Mouse (Mus musculus): Measurements from ENCODE around the gene Rsrc2. TPM values are rescaled to one million over a fixed set of nuclear protein-coding genes. Genes with fewer than 3 reads are reported as not detected.

Gene Rsrc2
- total RNA-seq, 1 experiment from 2014 or later, result 85.8 TPM

DNA sequence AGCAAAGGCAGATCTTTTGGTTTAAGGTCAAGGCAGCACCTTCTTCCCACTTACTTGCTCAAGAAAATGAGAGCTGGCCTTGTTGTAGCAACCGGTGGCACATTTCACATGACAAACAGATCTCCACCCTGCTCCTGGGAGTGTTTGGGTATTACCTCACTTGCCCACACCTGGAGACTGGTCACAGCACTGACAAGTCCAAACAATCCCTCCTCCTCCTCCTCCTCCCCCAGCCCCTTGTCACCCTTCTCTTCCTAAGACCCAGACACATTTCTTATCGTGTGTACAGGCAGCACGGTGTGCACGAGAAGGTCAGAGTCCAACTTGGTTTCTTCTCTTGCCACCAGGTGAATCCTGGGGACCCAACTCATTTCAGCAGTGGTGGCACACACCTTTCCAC is 52.3 kb downstream of the Rsrc2 start:
- DNase-seq, result no peak

DNA sequence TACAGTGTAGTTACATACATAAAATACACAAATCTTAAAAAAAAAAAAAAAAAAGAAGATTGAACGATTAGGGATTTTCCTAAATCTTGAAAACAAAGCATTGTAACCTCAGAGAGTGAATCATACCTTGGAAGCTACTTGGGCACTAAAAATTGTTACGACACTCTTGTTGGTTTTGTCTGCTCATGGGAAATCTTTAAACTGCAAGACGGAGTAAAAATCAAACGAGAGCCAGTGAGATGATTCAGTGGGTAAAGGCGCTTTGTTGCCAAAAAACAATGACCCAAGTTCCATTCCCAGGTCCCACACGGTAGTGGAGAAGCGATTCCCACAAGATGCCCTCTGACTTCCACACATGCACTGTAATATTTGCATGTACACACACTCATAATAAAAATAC is 53.0 kb downstream of the Rsrc2 start:
- peak; percentile 19 for DNase-seq

- DNase-seq, result peak; percentile 73
These were observed 54.7 kb downstream of the Rsrc2 start for GRCm38 (mm10) chr5:123694468-123694867.

- peak; percentile 87 for DNase-seq
These were observed 64.7 kb downstream of the Rsrc2 start, which contains the start of gene Clip1 for GRCm38 (mm10) chr5:123684221-123685144. Clip1 (minus strand) TSS chr5:123684618.

GRCm38 (mm10) chr5:123683377-123684220 is 65.6 kb downstream of the Rsrc2 start:
- DNase-seq, result peak; percentile 72

DNA sequence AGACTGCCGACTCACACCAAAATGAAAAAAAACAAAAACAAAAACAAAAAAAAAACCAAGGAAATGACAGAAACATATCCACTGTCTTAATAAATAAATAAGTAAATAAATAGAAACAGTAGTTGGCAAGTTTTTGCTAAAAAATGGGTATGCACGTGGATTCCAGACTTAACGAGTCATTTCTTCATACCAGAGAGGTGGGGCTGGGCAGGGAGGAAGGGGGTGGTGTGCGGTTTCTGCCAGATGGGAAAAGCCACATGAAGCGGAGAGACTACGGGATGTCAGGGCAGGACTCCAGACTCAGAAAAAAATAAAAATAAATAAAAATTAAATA is 66.2 kb downstream of the Rsrc2 start:
- DNase-seq, result peak; percentile 64

DNA sequence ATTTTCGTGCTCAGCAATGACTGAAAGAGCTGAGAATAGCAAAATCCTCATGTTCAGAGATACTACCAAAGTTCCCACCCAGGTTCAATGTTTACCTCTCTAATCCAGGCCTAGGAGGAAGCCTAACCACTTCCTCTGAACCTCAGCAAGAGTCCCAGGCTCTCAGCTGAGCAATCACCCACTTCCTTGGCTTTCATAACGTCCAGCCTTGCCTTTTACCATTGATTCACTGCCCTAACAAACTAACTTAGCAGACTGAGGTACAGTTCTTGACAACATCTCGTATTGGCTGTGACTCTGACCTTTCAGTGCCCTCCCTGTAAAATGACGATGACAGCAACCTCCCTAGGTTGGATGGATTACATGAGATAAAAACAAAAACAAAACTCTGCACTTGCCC is 66.8 kb downstream of the Rsrc2 start:
- DNase-seq, result peak; percentile 24

DNA sequence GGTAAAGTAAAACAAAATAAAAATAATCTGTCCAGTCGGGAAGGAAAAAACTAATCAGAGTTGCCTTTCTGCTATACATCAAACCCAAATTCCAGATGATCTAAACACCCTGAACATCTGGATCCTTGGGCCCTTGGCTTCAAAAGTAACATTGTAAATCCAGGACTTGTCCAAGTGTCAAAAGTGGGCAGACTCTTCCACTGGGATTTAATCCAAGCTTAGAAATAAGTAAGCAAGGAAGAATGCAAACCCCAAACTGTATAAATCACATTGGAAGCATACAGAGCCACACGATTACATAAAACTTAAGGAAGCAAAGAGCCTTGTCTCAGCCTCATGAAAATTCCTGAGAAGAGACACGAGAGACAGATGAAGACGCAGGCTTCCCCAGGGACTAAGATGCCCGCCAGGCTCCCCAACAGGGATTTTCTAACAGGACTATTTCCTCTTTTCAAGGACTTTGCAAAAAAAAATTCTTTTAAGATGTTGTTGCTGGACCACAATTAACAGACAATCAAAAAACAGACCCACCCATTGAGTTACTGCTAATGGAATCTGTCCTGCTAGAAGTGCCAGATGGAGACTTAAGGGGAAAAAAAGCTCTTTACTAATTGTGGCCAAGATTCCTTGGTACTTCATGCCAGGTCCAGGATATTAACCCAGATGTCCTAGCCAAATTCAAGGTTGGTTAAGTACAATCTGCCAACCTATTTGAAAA is 69.5 kb downstream of the Rsrc2 start:
- DNase-seq, result no peak

DNA sequence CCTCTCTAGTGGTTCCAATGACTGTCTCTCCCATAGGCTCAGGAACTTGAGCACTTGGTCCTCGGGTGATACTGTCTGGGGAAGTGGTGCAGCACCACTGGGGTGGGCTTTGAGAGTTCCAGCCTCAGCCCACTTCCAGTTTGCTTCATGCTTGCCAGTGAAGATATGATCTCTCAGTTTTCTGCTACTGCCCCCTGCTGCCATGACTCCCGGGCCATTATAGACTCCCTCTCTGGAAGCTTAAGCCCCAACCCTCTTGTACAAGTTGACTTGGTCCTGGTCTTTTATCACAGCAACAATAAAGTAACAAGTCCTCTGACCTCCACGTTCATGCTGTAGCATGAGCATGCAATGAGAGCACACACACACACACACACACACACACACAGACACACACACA is 70.1 kb downstream of the Rsrc2 start:
- no peak for DNase-seq

Other genes starting within 250 kb of the Rsrc2 start
- 0.41 TPM in 1 of 2 replicates, not detected in the other for gene B3gnt4, start 239.0 kb downstream of the Rsrc2 start, total RNA-seq (2021)
- gene Diablo, start 225.2 kb downstream of the Rsrc2 start, total RNA-seq (2021), result 63.9 and 68.2 TPM in 2 replicates
- 10.0 and 10.7 TPM in 2 replicates for gene Gm49027, start 223.9 kb downstream of the Rsrc2 start, total RNA-seq (2021)
- 42.0 and 43.7 TPM in 2 replicates for gene Vps33a, start 176.4 kb downstream of the Rsrc2 start, total RNA-seq (2021)
- gene Clip1, start 64.8 kb downstream of the Rsrc2 start, total RNA-seq (2021), result 63.1 and 64.8 TPM in 2 replicates
- gene Zcchc8, start 28.3 kb downstream of the Rsrc2 start, total RNA-seq (2021), result 46.9 and 58.0 TPM in 2 replicates
- gene Kntc1, start 302 bp upstream of the Rsrc2 start, total RNA-seq (2021), result 8.5 and 10.7 TPM in 2 replicates
- gene Hcar2, start 116.1 kb upstream of the Rsrc2 start, total RNA-seq (2021), result 0.45 and 0.78 TPM in 2 replicates
- 2.5 and 3.2 TPM in 2 replicates for gene Hcar1, start 130.6 kb upstream of the Rsrc2 start, total RNA-seq (2021)
- gene Denr, start 157.8 kb upstream of the Rsrc2 start, total RNA-seq (2021), result 78.3 and 86.9 TPM in 2 replicates
- gene Gm43518, start 178.0 kb upstream of the Rsrc2 start, total RNA-seq (2021), result 1.7 TPM in 1 of 2 replicates, not detected in the other
- 4.7 and 5.0 TPM in 2 replicates for gene Ccdc62, start 181.3 kb upstream of the Rsrc2 start, total RNA-seq (2021)
- 18.0 and 26.6 TPM in 2 replicates for gene Hip1r, start 224.2 kb upstream of the Rsrc2 start, total RNA-seq (2021)